Mouse (Mus musculus) macrophage (primary cell): ENCODE measurements around the gene 1700016D06Rik. TPM values are rescaled to one million over a fixed set of nuclear protein-coding genes. Genes with fewer than 3 reads are reported as not detected.

ENCODE experiments used
- H3K27ac ChIP-seq: fragments of 350-480 bp; formaldehyde crosslinking; 2 replicates; pipeline ENCODE4 v1.9.0; 2021
- H3K36me3 ChIP-seq: fragments of 350-480 bp; formaldehyde crosslinking; 2 replicates; pipeline ENCODE4 v1.9.0; 2021; ENCODE audit errors: inconsistent target
- H3K4me3 ChIP-seq: fragments of 350-480 bp; formaldehyde crosslinking; 2 replicates; pipeline ENCODE4 v1.9.0; 2021; ENCODE audit errors: inconsistent target
- H3K79me2 ChIP-seq: fragments of 350-480 bp; formaldehyde crosslinking; 2 replicates; pipeline ENCODE4 v1.9.0; 2021; ENCODE audit errors: inconsistent target
- WGBS: methylation state at CpG from one replicate; pipeline ENCODE4 v1.1.7; 2026; ENCODE audit warnings: inconsistent platforms; ENCODE audit not compliant: missing documents; 5-methylcytosine and 5-hydroxymethylcytosine counted together
- polyA plus RNA-seq: library from polyadenylated mRNA; stranded (reverse); fragments of 250-400 nt; gene quantifications from 3 replicates; pipeline ENCODE4 v1.2.4, GENCODE M21; 2018; ENCODE audit warnings: inconsistent platforms
- total RNA-seq, 78 experiments: library from RNA; depleted of rRNA; stranded (reverse); fragments of 250-400 nt; gene quantifications; 1 replicate in 9 of 78; 2 replicates in 24 of 78; 3 replicates in 43 of 78; 4 replicates in 2 of 78; pipeline ENCODE4 v1.2.4; 2018; ENCODE audit warnings: inconsistent platforms in 56 of 78

Gene 1700016D06Rik
- total RNA-seq (2018; cell fraction: chromatin; rRNA removed): not detected
- total RNA-seq (2018; cell fraction: cytosol; rRNA removed): not detected
- not detected for total RNA-seq (2018; cell fraction: nucleus; rRNA removed)
- not detected in 3 replicates for polyA plus RNA-seq

- no peaks in the 10 kb centered on the region for H3K36me3 ChIP-seq
- no peak within 1 kb of the TSS for H3K4me3 ChIP-seq
- no peak within 1 kb of the TSS for H3K27ac ChIP-seq
- WGBS: 53% methylated on average over 6 of the region's 6 CpGs
- H3K79me2 ChIP-seq: no peaks in the 10 kb centered on the region
Measured at GRCm38 (mm10) chr8:11701033-11701362, at the start of gene 1700016D06Rik. Gene 1700016D06Rik, minus strand, starts transcription at chr8:11701063.

- no peak overlapping the region for H3K4me3 ChIP-seq
- H3K27ac ChIP-seq: no peak overlapping the region
- no peaks in the 10 kb centered on the region for H3K79me2 ChIP-seq
- H3K36me3 ChIP-seq: no peaks in the 10 kb centered on the region
- WGBS: 73% methylated on average over 6 of the region's 6 CpGs
Measured at GRCm38 (mm10) chr8:11749472-11749871, 48.6 kb upstream of the 1700016D06Rik start.

GRCm38 (mm10) chr8:11746850-11747600, 46.2 kb upstream of the 1700016D06Rik start:
- WGBS: 84% methylated on average over 11 of the region's 11 CpGs
- H3K36me3 ChIP-seq: no peaks in the 10 kb centered on the region
- H3K79me2 ChIP-seq: no peaks in the 10 kb centered on the region
- H3K27ac ChIP-seq: no peak overlapping the region
- H3K4me3 ChIP-seq: no peak overlapping the region

- no peak overlapping the region for H3K27ac ChIP-seq
- H3K4me3 ChIP-seq: no peak overlapping the region
- H3K79me2 ChIP-seq: no peaks in the 10 kb centered on the region
- 63% methylated on average over 10 of the region's 10 CpGs for WGBS
- H3K36me3 ChIP-seq: no peaks in the 10 kb centered on the region
Measured at GRCm38 (mm10) chr8:11743580-11743979, 42.7 kb upstream of the 1700016D06Rik start.

GRCm38 (mm10) chr8:11740857-11741256, 40.0 kb upstream of the 1700016D06Rik start:
- no peaks in the 10 kb centered on the region for H3K79me2 ChIP-seq
- no peak overlapping the region for H3K27ac ChIP-seq
- no peak overlapping the region for H3K4me3 ChIP-seq
- H3K36me3 ChIP-seq: no peaks in the 10 kb centered on the region
- WGBS: 92% methylated on average over 2 of the region's 2 CpGs

- Histone ChIP-seq H3K36me3 (no peaks in the 10 kb centered on the region), H3K79me2 (no peaks in the 10 kb centered on the region), H3K27ac (no peak overlapping the region), H3K4me3 (no peak overlapping the region)
- 74% methylated on average over 5 of the region's 5 CpGs for WGBS
Measured at GRCm38 (mm10) chr8:11739082-11739481, 38.2 kb upstream of the 1700016D06Rik start.

GRCm38 (mm10) chr8:11737096-11737495, 36.2 kb upstream of the 1700016D06Rik start:
- WGBS: 69% methylated on average over 6 of the region's 6 CpGs
- Histone ChIP-seq H3K36me3 (no peaks in the 10 kb centered on the region), H3K4me3 (no peak overlapping the region), H3K79me2 (no peaks in the 10 kb centered on the region), H3K27ac (no peak overlapping the region)

- Histone ChIP-seq H3K4me3 (no peak overlapping the region), H3K36me3 (no peaks in the 10 kb centered on the region), H3K27ac (no peak overlapping the region), H3K79me2 (no peaks in the 10 kb centered on the region)
- 86% methylated on average over 15 of the region's 15 CpGs for WGBS
Measured at GRCm38 (mm10) chr8:11735672-11736235, 34.9 kb upstream of the 1700016D06Rik start.

GRCm38 (mm10) chr8:11730271-11730940, 29.5 kb upstream of the 1700016D06Rik start:
- Histone ChIP-seq H3K79me2 (no peaks in the 10 kb centered on the region), H3K4me3 (no peak overlapping the region), H3K36me3 (no peaks in the 10 kb centered on the region), H3K27ac (no peak overlapping the region)
- 72% methylated on average over 12 of the region's 12 CpGs for WGBS

GRCm38 (mm10) chr8:11728482-11729295, 27.8 kb upstream of the 1700016D06Rik start:
- WGBS: 4% methylated on average over 47 of the region's 61 CpGs
- H3K79me2 ChIP-seq: no peaks in the 10 kb centered on the region
- H3K27ac ChIP-seq: no peak overlapping the region
- no peak overlapping the region for H3K4me3 ChIP-seq
- no peaks in the 10 kb centered on the region for H3K36me3 ChIP-seq

GRCm38 (mm10) chr8:11727651-11728481, 27.0 kb upstream of the 1700016D06Rik start, which contains the start of gene Arhgef7:
Gene Arhgef7, plus strand, starts transcription at chr8:11727721.
- Histone ChIP-seq H3K79me2 (no peaks in the 10 kb centered on the region), H3K36me3 (no peaks in the 10 kb centered on the region), H3K27ac (no peak within 1 kb of the TSS), H3K4me3 (no peak within 1 kb of the TSS)
- under 1% methylated on average over 101 of the region's 127 CpGs for WGBS

- 7% methylated on average over 10 of the region's 22 CpGs for WGBS
- Histone ChIP-seq H3K36me3 (no peaks in the 10 kb centered on the region), H3K4me3 (no peak overlapping the region), H3K79me2 (no peaks in the 10 kb centered on the region), H3K27ac (no peak overlapping the region)
Measured at GRCm38 (mm10) chr8:11727273-11727650, 26.4 kb upstream of the 1700016D06Rik start.

GRCm38 (mm10) chr8:11717194-11717593, 16.3 kb upstream of the 1700016D06Rik start:
- H3K4me3 ChIP-seq: no peak overlapping the region
- no peak overlapping the region for H3K27ac ChIP-seq
- H3K79me2 ChIP-seq: no peaks in the 10 kb centered on the region
- no peaks in the 10 kb centered on the region for H3K36me3 ChIP-seq
- 33% methylated on average over 4 of the region's 4 CpGs for WGBS

- no peak overlapping the region for H3K27ac ChIP-seq
- H3K79me2 ChIP-seq: no peaks in the 10 kb centered on the region
- H3K36me3 ChIP-seq: no peaks in the 10 kb centered on the region
- no peak overlapping the region for H3K4me3 ChIP-seq
- WGBS: 90% methylated on average over 6 of the region's 6 CpGs
Measured at GRCm38 (mm10) chr8:11712244-11712643, 11.4 kb upstream of the 1700016D06Rik start.
